Mouse (Mus musculus) cerebellum, postnatal 25 days (tissue): ENCODE results near the gene Trpc7.

Experiments
- DNase-seq, 2 experiments: peaks; one replicate each; pipeline ENCODE4 v3.0.0; 2021; ENCODE audit warnings: mixed read lengths in 2 of 2

The Trpc7 gene

GRCm38 (mm10) chr13:56782621-56783020 is 113.2 kb downstream of the Trpc7 start:
- no peak for DNase-seq

GRCm38 (mm10) chr13:56781697-56782096 is 114.1 kb downstream of the Trpc7 start:
- no peak for DNase-seq

DNA sequence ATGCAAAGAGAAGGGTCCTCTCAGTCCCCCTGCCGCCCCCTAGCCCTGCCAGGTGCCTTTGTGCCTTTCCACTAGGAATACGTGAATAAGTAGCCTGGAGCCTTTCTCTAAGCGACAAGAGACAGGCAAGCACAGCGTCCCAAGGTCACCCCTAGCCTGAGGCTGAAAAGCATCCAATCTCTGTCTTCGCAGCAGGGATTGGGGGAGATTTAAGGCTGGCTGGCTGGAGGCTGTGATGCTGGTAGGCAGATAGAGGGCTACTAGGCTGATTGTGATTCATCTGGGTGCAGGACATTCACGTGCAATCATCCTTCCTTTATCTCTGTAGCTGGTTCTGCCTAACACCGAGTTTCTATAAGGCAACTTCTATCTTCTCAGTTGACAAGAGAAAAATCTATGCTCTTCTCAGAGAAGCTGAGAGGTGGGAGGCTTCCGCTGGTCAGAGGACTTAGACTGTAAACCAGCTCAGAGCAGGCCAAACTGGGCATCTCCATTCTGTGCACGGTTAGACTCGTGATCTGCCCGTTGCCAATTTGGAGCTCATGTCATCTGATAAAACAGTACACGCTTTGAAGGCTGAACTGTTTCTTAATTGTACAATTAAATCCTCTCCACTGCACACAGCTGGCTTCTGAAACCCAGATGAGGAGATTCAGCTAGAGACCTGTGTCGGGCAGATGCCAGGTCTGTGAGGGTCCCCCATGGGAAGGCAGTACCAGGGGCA is 114.9 kb downstream of the Trpc7 start:
- no peak for DNase-seq

- no peak for DNase-seq
Measured at GRCm38 (mm10) chr13:56774304-56774703, 121.5 kb downstream of the Trpc7 start.

- no peak for DNase-seq
Measured at GRCm38 (mm10) chr13:56773262-56773870, 122.4 kb downstream of the Trpc7 start.

GRCm38 (mm10) chr13:56772592-56772991 is 123.2 kb downstream of the Trpc7 start:
- DNase-seq: no peak

DNA sequence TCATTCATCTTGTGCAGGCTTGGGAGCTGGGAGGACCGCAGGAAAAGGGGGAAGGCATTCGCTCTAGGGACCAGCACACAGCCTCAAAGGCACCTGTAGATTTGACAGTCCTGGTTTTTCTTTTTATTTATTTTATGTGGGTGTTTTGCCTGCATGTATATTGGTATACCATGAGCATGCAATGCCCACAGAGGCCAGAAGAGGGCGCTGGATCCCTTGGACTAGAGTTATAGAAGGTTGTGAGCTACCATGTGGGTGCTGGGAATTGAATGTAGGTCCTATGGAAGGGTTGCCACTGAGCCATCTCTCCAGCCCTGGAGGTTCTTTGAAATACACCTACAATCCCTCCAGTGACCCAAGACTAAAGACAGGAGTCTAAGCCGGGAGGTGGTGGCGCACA is 125.0 kb downstream of the Trpc7 start:
- DNase-seq: no peak

- no peak for DNase-seq
Measured at GRCm38 (mm10) chr13:56770136-56770578, 125.6 kb downstream of the Trpc7 start.

- DNase-seq: no peak
Measured at GRCm38 (mm10) chr13:56769431-56769830, 126.4 kb downstream of the Trpc7 start.

DNA sequence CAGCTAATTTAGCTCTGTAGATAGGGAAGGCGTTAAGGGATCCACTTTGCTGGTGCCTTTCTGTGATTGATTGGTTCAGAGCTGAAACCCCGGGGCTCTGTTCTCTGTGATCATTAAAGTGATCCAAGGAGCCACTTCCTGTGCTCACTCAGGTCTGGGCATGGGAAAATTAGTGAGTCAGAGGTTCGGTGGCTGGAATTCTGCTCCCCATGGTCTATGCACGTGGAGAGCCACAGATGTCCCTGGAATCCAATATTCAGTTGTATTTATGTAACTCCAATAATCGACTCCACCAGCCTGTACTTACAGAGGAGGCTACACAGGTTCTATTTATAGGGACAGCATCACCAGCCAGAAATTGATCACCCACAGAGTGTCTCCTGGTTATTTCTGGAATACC is 129.6 kb downstream of the Trpc7 start:
- DNase-seq: no peak

DNA sequence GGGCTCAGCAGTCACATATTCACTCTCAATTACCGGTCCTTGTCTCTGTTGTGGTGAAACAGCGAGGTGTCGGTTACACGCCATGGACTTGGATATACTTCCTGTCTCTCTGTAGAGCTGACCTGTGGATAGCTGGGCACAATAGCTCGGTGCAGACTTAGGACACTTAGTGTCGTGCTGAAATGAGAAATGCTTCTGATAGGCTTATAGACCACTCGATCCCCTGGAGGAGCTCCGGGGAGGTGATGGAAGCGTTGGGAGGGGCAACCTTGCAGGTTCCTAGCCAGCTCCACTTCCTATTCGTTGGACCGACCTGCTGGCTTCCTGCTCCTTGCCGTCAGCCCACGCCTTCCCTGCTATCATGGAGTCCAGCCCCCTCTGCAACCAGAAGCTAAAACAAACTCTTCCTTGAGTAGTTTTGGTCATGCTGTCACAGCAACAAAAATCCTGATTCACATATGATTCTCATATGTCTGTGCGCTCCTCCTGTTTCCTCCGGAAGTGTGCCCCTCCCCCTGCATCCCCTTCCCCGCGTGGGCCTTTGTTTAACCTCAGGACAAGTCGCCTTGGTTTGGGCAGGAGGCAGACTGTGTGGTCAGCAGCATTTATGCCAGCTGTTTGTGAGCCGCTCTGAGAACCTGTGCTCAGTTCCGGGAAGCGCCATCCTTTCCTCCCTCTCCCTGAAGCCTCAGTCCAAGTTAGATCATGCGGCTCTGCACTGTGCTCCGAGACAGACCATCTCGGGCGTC is 130.3 kb downstream of the Trpc7 start:
- DNase-seq: no peak

DNA sequence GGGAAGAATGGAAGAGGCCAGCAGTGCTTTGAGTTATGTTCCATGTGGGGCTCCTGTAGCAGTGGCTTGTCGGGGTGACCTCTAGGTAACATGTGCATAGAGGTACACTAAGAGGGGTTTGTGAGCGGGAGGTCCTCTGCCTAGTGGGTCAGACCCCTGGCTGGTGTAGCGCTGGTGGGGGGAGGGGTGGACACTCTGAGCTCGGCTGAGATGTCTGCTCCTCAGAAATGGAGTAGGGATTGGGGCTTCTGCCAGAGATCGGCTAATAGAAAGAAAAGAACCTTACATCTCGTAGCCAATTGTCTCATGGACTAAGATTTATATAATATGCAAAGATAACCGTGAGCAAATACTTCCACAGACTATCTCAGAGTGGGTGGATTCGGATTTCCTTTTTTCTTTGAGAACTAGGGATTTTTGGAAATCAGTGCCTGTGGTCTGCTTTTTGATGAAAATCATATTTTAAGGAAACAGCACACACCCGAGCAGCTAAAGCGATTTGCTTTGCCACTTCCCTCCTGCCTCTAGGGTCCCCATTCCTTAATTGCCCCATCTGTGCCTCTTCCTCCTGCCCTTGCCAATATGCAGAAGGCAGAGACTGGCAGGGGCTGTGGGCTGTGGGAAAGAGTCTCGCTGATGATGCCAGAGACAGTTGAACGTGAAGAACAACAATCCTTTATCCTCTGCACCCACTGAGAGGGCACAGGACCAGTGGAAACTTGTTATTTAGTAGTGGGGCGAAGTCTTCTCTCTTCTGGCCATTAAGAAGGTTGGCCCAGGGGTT is 133.2 kb downstream of the Trpc7 start:
- DNase-seq: no peak

DNA sequence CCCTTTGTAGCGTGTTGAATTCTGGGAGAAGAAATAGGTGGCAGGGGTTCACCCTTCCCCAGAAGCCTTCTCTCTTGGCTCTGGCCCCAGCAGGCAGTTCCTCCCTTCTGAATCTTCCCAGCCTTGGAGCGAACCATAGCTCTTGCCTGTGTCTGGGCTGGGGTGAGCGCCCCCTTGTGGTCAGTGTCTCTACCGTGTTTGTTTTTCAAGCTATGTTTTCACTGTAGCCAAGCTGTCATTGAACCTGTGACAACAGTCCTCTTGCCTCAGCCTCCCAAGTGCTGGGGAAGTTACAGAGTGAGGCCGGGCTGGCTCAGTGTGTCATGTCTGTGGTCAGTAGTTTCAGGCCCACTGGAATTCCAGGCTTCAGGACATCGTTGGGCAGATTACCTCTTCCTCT is 137.3 kb downstream of the Trpc7 start:
- peak; percentile 76 to 86 for DNase-seq

DNA sequence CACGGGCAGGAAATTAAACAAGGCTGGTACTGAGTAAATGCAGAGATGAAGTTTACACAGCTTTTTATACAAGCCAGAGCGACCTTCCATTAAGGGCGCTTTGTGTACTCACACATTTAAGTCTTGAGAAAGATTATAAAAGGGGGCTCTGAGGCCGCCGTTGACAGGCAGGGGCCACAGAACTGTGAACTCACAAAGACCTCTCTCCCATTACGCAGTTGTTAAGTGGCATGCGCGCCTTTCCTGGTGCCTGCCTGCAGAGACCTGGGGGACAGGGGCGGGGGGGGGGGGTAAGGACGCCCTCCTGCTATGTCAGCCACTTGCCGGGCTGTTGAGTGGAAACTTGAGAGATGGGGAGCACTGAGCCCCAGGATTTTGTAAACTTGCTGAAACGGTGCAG is 138.6 kb downstream of the Trpc7 start:
- no peak for DNase-seq

- DNase-seq: no peak
Measured at GRCm38 (mm10) chr13:56755871-56756270, 139.9 kb downstream of the Trpc7 start.

- DNase-seq: peak in 1 of 2 experiments; percentile 28
Measured at GRCm38 (mm10) chr13:56753192-56753951, 142.4 kb downstream of the Trpc7 start, which contains the start of gene Gm45623. Gene Gm45623 (minus strand): TSS chr13:56753827.

DNA sequence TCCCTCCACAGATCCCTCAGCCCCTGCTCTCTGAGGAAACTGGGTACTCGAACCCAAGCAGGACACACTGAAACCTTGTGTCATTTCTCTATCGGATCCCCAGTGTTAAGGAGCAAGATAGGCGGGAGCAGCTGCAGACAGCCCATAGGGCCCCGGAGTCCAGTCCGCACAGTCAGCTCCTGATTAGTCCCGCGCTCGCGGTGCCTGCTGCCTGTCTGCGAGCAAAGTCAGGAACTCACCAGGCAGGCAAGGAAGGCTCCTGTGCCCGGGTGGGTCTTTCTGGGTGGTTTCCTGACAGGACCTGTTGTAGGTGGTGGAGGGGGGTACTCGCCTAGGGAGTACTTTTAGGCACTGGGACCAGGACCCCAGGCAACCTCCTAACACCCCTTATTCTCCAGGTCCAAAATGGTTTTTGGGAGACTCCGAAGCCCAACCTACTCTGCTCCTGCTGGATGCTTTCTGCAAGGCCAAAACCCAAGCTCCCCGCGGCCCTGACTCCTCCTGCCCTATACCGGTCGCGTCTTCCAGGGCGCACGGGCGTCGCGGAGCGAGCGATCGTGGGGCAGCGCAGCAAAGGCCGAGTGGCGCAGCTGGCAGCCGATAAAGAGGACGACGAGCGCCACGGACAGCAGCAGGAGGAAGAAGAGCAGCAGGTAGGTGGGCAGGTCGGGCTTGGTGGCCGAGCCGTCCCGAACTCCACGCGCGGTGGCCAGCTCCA is 143.2 kb downstream of the Trpc7 start:
- DNase-seq: peak; percentile 16 to 26

DNA sequence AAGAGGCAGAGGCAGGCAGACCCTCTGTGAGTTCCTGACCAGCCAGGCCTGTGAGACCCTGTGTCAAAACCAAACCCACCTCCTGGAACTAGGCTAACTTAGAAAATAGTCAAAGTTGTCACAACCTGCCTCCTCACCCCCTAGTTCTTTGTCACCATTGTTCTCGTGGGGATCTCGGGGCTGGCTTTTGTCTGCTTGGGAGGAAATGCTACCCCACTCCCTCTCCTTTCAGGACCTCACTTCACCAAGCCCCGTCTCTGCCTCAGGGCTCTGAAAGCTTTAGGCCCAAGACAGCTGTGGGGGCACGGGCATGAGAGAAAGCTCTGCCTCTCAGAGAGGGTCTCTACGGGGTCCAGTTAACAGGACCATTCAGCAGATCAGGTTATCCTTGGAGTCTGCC is 144.0 kb downstream of the Trpc7 start:
- no peak for DNase-seq

- no peak for DNase-seq
Measured at GRCm38 (mm10) chr13:56749377-56749776, 146.4 kb downstream of the Trpc7 start.

- no peak for DNase-seq
Measured at GRCm38 (mm10) chr13:56747554-56747953, 148.2 kb downstream of the Trpc7 start.

DNA sequence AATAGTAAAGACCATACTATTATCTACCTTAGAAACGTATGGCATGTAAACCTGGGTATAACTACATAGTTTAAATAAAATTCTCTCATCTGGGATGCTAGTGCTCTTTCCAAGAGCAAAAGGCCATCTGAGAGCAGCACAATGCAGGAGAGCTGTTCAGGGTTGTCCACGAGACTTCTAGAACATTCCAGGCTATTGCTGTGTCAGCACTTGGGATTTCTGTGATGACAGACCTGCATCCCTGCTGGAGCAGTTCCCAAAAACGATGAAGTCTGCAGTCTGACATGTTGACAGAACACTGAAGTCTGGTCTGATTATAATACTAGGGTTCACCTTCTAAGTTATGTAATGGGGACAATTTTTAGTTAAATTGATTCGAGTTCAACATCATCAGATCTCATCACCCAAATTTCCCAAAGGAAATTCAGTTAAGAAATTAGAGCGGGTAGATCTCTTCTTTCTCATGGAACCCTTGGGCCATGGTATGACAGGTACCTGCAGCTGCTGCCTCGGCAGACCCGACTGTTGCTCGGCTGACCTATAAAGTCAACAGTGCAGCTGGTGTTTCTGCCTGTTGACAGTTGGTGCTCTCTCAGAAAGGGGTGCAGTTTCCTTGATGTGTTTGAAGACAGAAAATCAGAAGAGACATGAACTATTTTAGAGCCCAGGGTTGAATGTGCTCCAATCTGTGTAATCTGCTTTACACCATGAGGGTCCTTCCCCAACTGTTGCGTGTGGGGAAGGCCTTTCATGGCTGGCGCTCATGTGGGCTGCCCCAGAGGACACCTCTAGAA is 148.9 kb downstream of the Trpc7 start:
- DNase-seq: no peak
